Mouse (Mus musculus): ENCODE measurements around the gene Cyth1.

GRCm38 (mm10) chr11:118146446-118146845 is 101.9 kb downstream of the Cyth1 start:
- TF ChIP-seq MYOD1 (IDR thresholded peaks at IDR 0.05; ENCODE audit: control insufficient read depth in 1 of 3, insufficient read length in 2 of 3, low read depth in 2 of 3) (no peak), POLR2A (IDR thresholded peaks at IDR 0.05; ENCODE audit: insufficient read length, low read depth) (no peak), TCF12 (IDR thresholded peaks at IDR 0.05; ENCODE audit: insufficient read depth, poor library complexity, severe bottlenecking) (no peak), CEBPB (IDR thresholded peaks at IDR 0.05; ENCODE audit: insufficient read depth, poor library complexity, severe bottlenecking) (no peak), MAX (IDR thresholded peaks at IDR 0.05; ENCODE audit: low read depth) (no peak), USF1 (IDR thresholded peaks at IDR 0.05; ENCODE audit: low read depth) (no peak), SRF (IDR thresholded peaks at IDR 0.05; ENCODE audit: control insufficient read depth, insufficient read length, low read depth) (no peak), REST (IDR thresholded peaks at IDR 0.05; ENCODE audit: insufficient read depth, insufficient read length) (no peak)

Data from myocyte (in vitro differentiated cells).